Mouse (Mus musculus): ENCODE results near the gene Krtap31-1. TPM values are rescaled to one million over a fixed set of nuclear protein-coding genes. Genes with fewer than 3 reads are reported as not detected.
"Not testable (repeated sequence)": the region's sequence is repeated elsewhere in the genome, so short reads cannot be mapped to it uniquely, and the experiment has no call there.

The Krtap31-1 gene
- polyA plus RNA-seq (2012; rRNA removed) (not detected in 2 replicates), polyA plus RNA-seq (2014; fragmentation: Nextera tagmentation; extraction: Ambion mirVana) (not detected in 2 replicates)

DNA sequence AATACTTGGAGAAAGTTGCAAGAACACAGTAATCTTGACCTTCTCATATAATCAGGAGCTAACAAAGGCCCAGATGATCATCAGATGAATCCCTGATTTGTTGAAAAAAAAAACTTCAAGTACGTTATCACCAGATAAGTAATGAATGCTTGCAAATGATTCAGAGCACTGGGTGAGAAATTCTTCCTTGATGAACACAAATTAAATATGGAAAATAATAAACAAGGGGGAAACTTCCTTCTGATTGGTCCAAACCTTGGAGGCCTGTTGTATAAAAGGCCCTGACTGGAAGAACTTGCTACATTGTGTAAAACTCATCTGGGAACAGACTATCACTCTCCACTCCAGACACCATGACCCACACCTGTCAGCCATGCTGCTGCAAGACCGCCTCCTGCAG lies at the start of gene Krtap31-1:
Krtap31-1 (plus strand) TSS at position 301 of the 400 bp plus-strand sequence.
- no peaks in the 10 kb centered on the region for H3K9me3 ChIP-seq (ENCODE audit: control insufficient read depth, low read length)
- ATAC-seq (ENCODE audit: insufficient read depth) (no peak), DNase-seq (ENCODE audit: low read depth in 3 of 3, low spot score in 3 of 3) (no peak)
- H3K4me1 ChIP-seq (replicated peaks; ENCODE audit: control insufficient read depth in 2 of 2, insufficient read depth in 2 of 2, low read length in 1 of 2) = no peaks in the 10 kb centered on the region
- no peak within 1 kb of the TSS for H3K9ac ChIP-seq (replicated peaks)
- H3K27ac ChIP-seq = no peak within 1 kb of the TSS
- H3K4me2 ChIP-seq (ENCODE audit: low read depth) = no peak within 1 kb of the TSS
- no peaks in the 10 kb centered on the region for H3K27me3 ChIP-seq (ENCODE audit: control insufficient read depth, insufficient read depth, low read length)
- TF ChIP-seq CTCF (IDR thresholded peaks at IDR 0.05; ENCODE audit: low read depth) (no peak), EP300 (IDR thresholded peaks at IDR 0.05; ENCODE audit: low read depth) (no peak)
- H3K36me3 ChIP-seq (replicated peaks; ENCODE audit: control insufficient read depth, insufficient read depth, low read depth) = no peaks in the 10 kb centered on the region
- 54% methylated on average over 2 of the region's 2 CpGs for whole genome bisulfite sequencing (ENCODE audit: insufficient replicate concordance)
- H3K4me3 ChIP-seq (ENCODE audit: insufficient read depth in 1 of 2, low read depth in 2 of 2, low read length in 2 of 2) = no peak within 1 kb of the TSS

DNA sequence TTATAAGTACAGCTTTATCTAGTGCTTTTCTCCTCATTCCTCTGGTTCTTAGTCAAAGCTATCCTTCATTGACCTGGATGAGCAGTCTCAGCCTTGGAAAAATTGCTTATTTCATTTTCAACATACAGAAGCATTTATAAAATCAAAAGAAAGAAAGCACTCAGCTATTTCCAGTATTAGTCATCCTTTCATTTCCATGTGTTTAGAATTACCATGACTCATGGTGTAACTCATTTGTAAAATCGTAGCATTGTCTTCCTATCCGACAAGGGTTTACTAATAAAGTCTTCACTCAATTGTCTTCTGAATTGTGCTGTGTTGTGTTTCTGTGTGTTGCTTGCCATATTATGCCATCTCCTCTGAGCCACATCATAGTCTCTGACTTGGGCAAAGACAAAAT lies 49.0 kb upstream of the Krtap31-1 start:
- 52% methylated on average over 2 of the region's 2 CpGs for WGBS (ENCODE audit: insufficient replicate concordance)

DNA sequence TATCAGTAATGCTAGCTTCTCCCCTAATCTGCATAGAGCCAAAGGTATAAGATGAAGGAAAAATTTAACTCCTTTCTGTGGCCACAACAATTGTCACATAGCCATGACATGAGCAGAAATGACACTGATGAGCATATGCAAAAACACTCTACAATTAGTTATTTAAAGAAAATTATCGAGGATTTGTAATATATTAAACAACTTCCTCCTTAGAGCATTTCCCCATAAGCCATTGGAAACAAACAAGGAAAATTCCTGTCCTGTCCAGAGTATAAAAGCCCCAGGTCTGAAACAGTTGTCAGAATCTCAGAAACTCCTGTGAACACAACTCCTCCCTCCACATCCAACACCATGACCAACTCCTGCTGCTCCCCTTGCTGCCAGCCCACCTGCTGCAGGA lies 43.5 kb upstream of the Krtap31-1 start, which contains the start of gene Gm11559:
Gm11559 (plus strand) TSS at position 301 of the 400 bp plus-strand sequence.
- not testable (repeated sequence) for H3K27ac ChIP-seq; H3K27me3 ChIP-seq (ENCODE audit: control insufficient read depth, insufficient read depth, low read length); H3K9me3 ChIP-seq (ENCODE audit: control insufficient read depth, low read length); H3K4me3 ChIP-seq (ENCODE audit: insufficient read depth in 1 of 2, low read depth in 2 of 2, low read length in 2 of 2); ATAC-seq (ENCODE audit: insufficient read depth); H3K36me3 ChIP-seq (replicated peaks; ENCODE audit: control insufficient read depth, insufficient read depth, low read depth); H3K4me2 ChIP-seq (ENCODE audit: low read depth); DNase-seq (ENCODE audit: low read depth in 3 of 3, low spot score in 3 of 3); H3K9ac ChIP-seq (replicated peaks); H3K4me1 ChIP-seq (replicated peaks; ENCODE audit: control insufficient read depth in 2 of 2, insufficient read depth in 2 of 2, low read length in 1 of 2)
- 25% methylated on average over 1 of the region's 1 CpGs for WGBS (ENCODE audit: insufficient replicate concordance)

More for the DNA sequence above, 49.0 kb upstream of the Krtap31-1 start:
- Histone ChIP-seq H3K9me3 (ENCODE audit: control insufficient read depth, low read length) (no peaks in the 10 kb centered on the region), H3K4me2 (ENCODE audit: low read depth) (no peak overlapping the region), H3K4me1 (replicated peaks; ENCODE audit: control insufficient read depth in 2 of 2, insufficient read depth in 2 of 2, low read length in 1 of 2) (no peaks in the 10 kb centered on the region), H3K9ac (replicated peaks) (no peak overlapping the region), H3K4me3 (ENCODE audit: insufficient read depth in 1 of 2, low read depth in 2 of 2, low read length in 2 of 2) (no peak overlapping the region), H3K27ac (no peak overlapping the region), H3K36me3 (replicated peaks; ENCODE audit: control insufficient read depth, insufficient read depth, low read depth) (no peaks in the 10 kb centered on the region), H3K27me3 (ENCODE audit: control insufficient read depth, insufficient read depth, low read length) (no peaks in the 10 kb centered on the region)
- TF ChIP-seq CTCF (IDR thresholded peaks at IDR 0.05; ENCODE audit: low read depth) = no peak
- no peak for TF ChIP-seq EP300 (IDR thresholded peaks at IDR 0.05; ENCODE audit: low read depth)
- ATAC-seq (ENCODE audit: insufficient read depth) (no peak), DNase-seq (ENCODE audit: low read depth in 3 of 3, low spot score in 3 of 3) (no peak)

DNA sequence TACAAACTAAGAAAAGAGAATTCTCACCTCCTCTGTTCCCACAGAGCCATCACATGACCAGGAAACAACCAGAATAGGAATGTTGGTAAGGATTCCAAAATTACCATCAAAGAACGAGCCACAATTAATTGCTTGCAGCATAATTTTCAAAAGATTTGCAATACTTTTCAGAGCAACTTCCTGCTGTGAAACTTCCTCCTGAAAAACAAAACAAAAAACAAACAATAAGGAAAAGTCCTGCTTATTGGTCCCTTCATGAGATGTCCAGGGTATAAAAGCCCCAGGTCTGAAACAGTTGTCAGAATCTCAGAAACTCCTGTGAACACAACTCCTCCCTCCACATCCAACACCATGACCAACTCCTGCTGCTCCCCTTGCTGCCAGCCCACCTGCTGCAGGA lies 34.6 kb upstream of the Krtap31-1 start, which contains the start of gene Krtap9-1:
Krtap9-1 (plus strand) TSS at position 301 of the 400 bp plus-strand sequence.
- H3K27me3 ChIP-seq (ENCODE audit: control insufficient read depth, insufficient read depth, low read length); H3K36me3 ChIP-seq (replicated peaks; ENCODE audit: control insufficient read depth, insufficient read depth, low read depth); DNase-seq (ENCODE audit: low read depth in 3 of 3, low spot score in 3 of 3); H3K9me3 ChIP-seq (ENCODE audit: control insufficient read depth, low read length); H3K4me3 ChIP-seq (ENCODE audit: insufficient read depth in 1 of 2, low read depth in 2 of 2, low read length in 2 of 2); H3K9ac ChIP-seq (replicated peaks); H3K27ac ChIP-seq; H3K4me2 ChIP-seq (ENCODE audit: low read depth); ATAC-seq (ENCODE audit: insufficient read depth); H3K4me1 ChIP-seq (replicated peaks; ENCODE audit: control insufficient read depth in 2 of 2, insufficient read depth in 2 of 2, low read length in 1 of 2): not testable (repeated sequence)
- 50% methylated on average over 1 of the region's 1 CpGs for WGBS (ENCODE audit: insufficient replicate concordance)

DNA sequence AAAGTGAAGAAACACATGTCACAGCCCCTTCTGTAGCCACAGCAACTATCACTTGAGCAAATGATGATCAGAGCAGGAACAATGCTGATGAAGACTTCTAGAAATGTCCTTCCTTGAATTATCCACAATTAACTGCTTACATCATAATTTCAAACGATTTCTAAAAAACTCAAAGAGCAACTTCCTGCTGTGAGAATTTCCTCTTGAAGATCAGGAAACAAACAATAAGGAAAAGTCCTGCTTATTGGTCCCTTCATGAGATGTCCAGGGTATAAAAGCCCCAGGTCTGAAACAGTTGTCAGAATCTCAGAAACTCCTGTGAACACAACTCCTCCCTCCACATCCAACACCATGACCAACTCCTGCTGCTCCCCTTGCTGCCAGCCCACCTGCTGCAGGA lies 28.8 kb upstream of the Krtap31-1 start, which contains the start of gene Gm11567:
Gm11567 (plus strand) TSS at position 301 of the 400 bp plus-strand sequence.
- H3K4me1 ChIP-seq (replicated peaks; ENCODE audit: control insufficient read depth in 2 of 2, insufficient read depth in 2 of 2, low read length in 1 of 2); H3K4me3 ChIP-seq (ENCODE audit: insufficient read depth in 1 of 2, low read depth in 2 of 2, low read length in 2 of 2); H3K27ac ChIP-seq; H3K9me3 ChIP-seq (ENCODE audit: control insufficient read depth, low read length); ATAC-seq (ENCODE audit: insufficient read depth); H3K36me3 ChIP-seq (replicated peaks; ENCODE audit: control insufficient read depth, insufficient read depth, low read depth); DNase-seq (ENCODE audit: low read depth in 3 of 3, low spot score in 3 of 3); H3K9ac ChIP-seq (replicated peaks); H3K27me3 ChIP-seq (ENCODE audit: control insufficient read depth, insufficient read depth, low read length); H3K4me2 ChIP-seq (ENCODE audit: low read depth): not testable (repeated sequence)
- WGBS (ENCODE audit: insufficient replicate concordance) = 10% methylated on average over 1 of the region's 1 CpGs
